Mouse (Mus musculus) MEL (cell line): ENCODE data around the gene Trpv4. TPM values are rescaled to one million over a fixed set of nuclear protein-coding genes. Genes with fewer than 3 reads are reported as not detected.

Experiments
- DNase-seq: peaks from one replicate; pipeline ENCODE4 v3.0.0; 2011; ENCODE audit warnings: low read depth, low spot score
- H3K27ac ChIP-seq: 2 replicates; pipeline ENCODE4 v1.5.1; 2012; ENCODE audit warnings: low read depth, mild to moderate bottlenecking, control low read depth, low read length, moderate library complexity; ENCODE audit not compliant: control insufficient read depth
- H3K27me3 ChIP-seq, 2 experiments: fragments of 150-350 bp in 1 of 2; sonication (generic) in 1 of 2; 2 replicates each; pipeline ENCODE4 v1.6.1; 2012; ENCODE audit warnings: low read length in 2 of 2, mild to moderate bottlenecking in 2 of 2, improper control_type of control experiment in 1 of 2, moderate library complexity in 1 of 2; ENCODE audit not compliant: insufficient read depth in 2 of 2, control insufficient read depth in 1 of 2
- H3K36me3 ChIP-seq, 2 experiments: 2 replicates each; pipeline ENCODE4 v1.6.1; 2012 to 2014; ENCODE audit warnings: low read length in 2 of 2, improper control_type of control experiment in 1 of 2, inconsistent platforms in 1 of 2, mild to moderate bottlenecking in 1 of 2; ENCODE audit not compliant: insufficient read depth in 2 of 2, control insufficient read depth in 1 of 2
- H3K4me1 ChIP-seq, 2 experiments: fragments of 150-350 bp in 1 of 2; sonication (generic) in 1 of 2; 2 replicates each; pipeline ENCODE4 v1.6.1; 2012; ENCODE audit warnings: low read length in 2 of 2, improper control_type of control experiment in 1 of 2, mild to moderate bottlenecking in 1 of 2; ENCODE audit not compliant: insufficient read depth in 2 of 2, control insufficient read depth in 1 of 2
- H3K4me3 ChIP-seq, 2 experiments: fragments of 150-350 bp in 1 of 2; sonication (generic) in 1 of 2; 2 replicates each; pipeline ENCODE4 v1.5.1; 2012; ENCODE audit warnings: low read depth in 2 of 2, low read length in 2 of 2, mild to moderate bottlenecking in 2 of 2, moderate library complexity in 2 of 2, control low read depth in 1 of 2, improper control_type of control experiment in 1 of 2; ENCODE audit not compliant: control insufficient read depth in 1 of 2, insufficient read depth in 1 of 2
- H3K79me2 ChIP-seq: 2 replicates; pipeline ENCODE4 v1.6.1; 2012; ENCODE audit warnings: mild to moderate bottlenecking, low read length, moderate library complexity; ENCODE audit not compliant: control insufficient read depth, poor library complexity, insufficient read depth
- H3K9ac ChIP-seq: 2 replicates; pipeline ENCODE4 v1.6.1; 2012; ENCODE audit warnings: low read depth, mild to moderate bottlenecking, control low read depth, low read length, moderate library complexity; ENCODE audit not compliant: control insufficient read depth, poor library complexity, severe bottlenecking
- H3K9me3 ChIP-seq: fragments of 150-350 bp; sonication (generic); replicated peaks from 2 replicates; pipeline ENCODE4 v1.6.1; 2012; ENCODE audit warnings: mild to moderate bottlenecking, low read length, improper control_type of control experiment, moderate library complexity; ENCODE audit not compliant: insufficient read depth
- CTCF ChIP-seq, 3 experiments: IDR thresholded peaks in 2 of 3; conservative IDR thresholded peaks in 1 of 3; 2 replicates each; pipeline ENCODE4 v1.5.1; 2011 to 2012; ENCODE audit warnings: low read length in 3 of 3, low read depth in 2 of 3, mild to moderate bottlenecking in 2 of 3, improper control_type of control experiment in 1 of 3, inconsistent platforms in 1 of 3, mixed read lengths in 1 of 3, moderate library complexity in 1 of 3; ENCODE audit not compliant: control insufficient read depth in 1 of 3, insufficient read depth in 1 of 3, poor library complexity in 1 of 3, severe bottlenecking in 1 of 3
- EP300 ChIP-seq, 2 experiments: IDR thresholded peaks; 2 replicates each; pipeline ENCODE4 v1.6.1; 2011; ENCODE audit warnings: improper control_type of control experiment in 2 of 2, low read length in 2 of 2, low read depth in 1 of 2, mild to moderate bottlenecking in 1 of 2
- ETS1 ChIP-seq: IDR thresholded peaks from 2 replicates; pipeline ENCODE4 v1.6.1; 2012; ENCODE audit warnings: low read depth, mild to moderate bottlenecking, inconsistent platforms, low read length, improper control_type of control experiment, moderate library complexity
- GATA1 ChIP-seq: IDR thresholded peaks from 2 replicates; pipeline ENCODE4 v1.6.1; 2011; ENCODE audit warnings: low read depth, low read length, improper control_type of control experiment
- HCFC1 ChIP-seq: IDR thresholded peaks from 2 replicates; pipeline ENCODE4 v1.6.1; 2012; ENCODE audit warnings: low read depth, mild to moderate bottlenecking, inconsistent platforms, low read length, improper control_type of control experiment, moderate library complexity
- KAT2A ChIP-seq: conservative IDR thresholded peaks from 2 replicates; pipeline ENCODE4 v1.6.1; 2012; ENCODE audit warnings: low read depth, low read length, improper control_type of control experiment, inconsistent platforms
- MYC ChIP-seq: IDR thresholded peaks from 2 replicates; pipeline ENCODE4 v1.6.1; 2011; ENCODE audit warnings: low read depth, mild to moderate bottlenecking, low read length, improper control_type of control experiment, moderate library complexity
- NELFE ChIP-seq: IDR thresholded peaks from 2 replicates; pipeline ENCODE4 v1.6.1; 2011; ENCODE audit warnings: low read depth, low read length, improper control_type of control experiment
- NRF1 ChIP-seq: IDR thresholded peaks from 2 replicates; pipeline ENCODE4 v1.6.1; 2014; ENCODE audit warnings: low read depth, mild to moderate bottlenecking, inconsistent platforms, low read length, improper control_type of control experiment, moderate library complexity; ENCODE audit not compliant: poor library complexity, insufficient read depth, severe bottlenecking
- POLR2A ChIP-seq, 2 experiments: IDR thresholded peaks; 2 replicates each; pipeline ENCODE4 v1.6.1; 2011 to 2012; ENCODE audit warnings: low read length in 2 of 2, mild to moderate bottlenecking in 2 of 2, control low read depth in 1 of 2, improper control_type of control experiment in 1 of 2, low read depth in 1 of 2, moderate library complexity in 1 of 2; ENCODE audit not compliant: control insufficient read depth in 1 of 2, insufficient read depth in 1 of 2, poor library complexity in 1 of 2
- POLR2AphosphoS2 ChIP-seq: IDR thresholded peaks from 2 replicates; pipeline ENCODE4 v1.6.1; 2011; ENCODE audit warnings: low read length, improper control_type of control experiment
- RAD21 ChIP-seq: IDR thresholded peaks from 2 replicates; pipeline ENCODE4 v1.6.1; 2011; ENCODE audit warnings: mild to moderate bottlenecking, low read depth, low read length, improper control_type of control experiment
- SIN3A ChIP-seq: IDR thresholded peaks from 2 replicates; pipeline ENCODE4 v1.6.1; 2012; ENCODE audit warnings: low read length, improper control_type of control experiment, inconsistent platforms
- SMC3 ChIP-seq: IDR thresholded peaks from 2 replicates; pipeline ENCODE4 v1.6.1; 2011; ENCODE audit warnings: low read depth, low read length, improper control_type of control experiment
- TAL1 ChIP-seq: IDR thresholded peaks from 2 replicates; pipeline ENCODE4 v1.6.1; 2012; ENCODE audit warnings: mild to moderate bottlenecking, inconsistent platforms, low read length, moderate library complexity, mixed read lengths
- TBP ChIP-seq: IDR thresholded peaks from 2 replicates; pipeline ENCODE4 v1.8.0; 2011; ENCODE audit warnings: low read depth, low read length, improper control_type of control experiment
- TCF12 ChIP-seq: IDR thresholded peaks from 2 replicates; pipeline ENCODE4 v1.6.1; 2014; ENCODE audit warnings: low read depth, mild to moderate bottlenecking, inconsistent platforms, low read length, improper control_type of control experiment, moderate library complexity
- ZC3H11A ChIP-seq: IDR thresholded peaks from 2 replicates; pipeline ENCODE4 v1.6.1; 2012; ENCODE audit warnings: low read depth, mild to moderate bottlenecking, inconsistent platforms, low read length, improper control_type of control experiment
- ZNF384 ChIP-seq: IDR thresholded peaks from 2 replicates; pipeline ENCODE4 v1.6.1; 2012; ENCODE audit warnings: low read depth, mild to moderate bottlenecking, inconsistent platforms, low read length, improper control_type of control experiment
- polyA plus RNA-seq, 2 experiments: library from polyadenylated mRNA; stranded (reverse) in 1 of 2; unstranded in 1 of 2; fragments of >175 nt in 1 of 2; fragments of >200 nt in 1 of 2; gene quantifications; 2 replicates each; pipeline versions ENCODE4 v1.2.1 to v1.2.4; 2012; ENCODE audit warnings: low replicate concordance in 2 of 2, low read depth in 1 of 2; ENCODE audit not compliant: insufficient read length in 2 of 2, insufficient read depth in 1 of 2, missing spikeins in 1 of 2
- total RNA-seq: library from RNA; depleted of rRNA; stranded (reverse); fragments of 300-350 nt; gene quantifications from 2 replicates; pipeline ENCODE4 v1.2.3, GENCODE M21; 2012

The Trpv4 gene
- total and polyA plus RNA-seq, 3 experiments: 0.29 TPM; not detected in 2

DNA sequence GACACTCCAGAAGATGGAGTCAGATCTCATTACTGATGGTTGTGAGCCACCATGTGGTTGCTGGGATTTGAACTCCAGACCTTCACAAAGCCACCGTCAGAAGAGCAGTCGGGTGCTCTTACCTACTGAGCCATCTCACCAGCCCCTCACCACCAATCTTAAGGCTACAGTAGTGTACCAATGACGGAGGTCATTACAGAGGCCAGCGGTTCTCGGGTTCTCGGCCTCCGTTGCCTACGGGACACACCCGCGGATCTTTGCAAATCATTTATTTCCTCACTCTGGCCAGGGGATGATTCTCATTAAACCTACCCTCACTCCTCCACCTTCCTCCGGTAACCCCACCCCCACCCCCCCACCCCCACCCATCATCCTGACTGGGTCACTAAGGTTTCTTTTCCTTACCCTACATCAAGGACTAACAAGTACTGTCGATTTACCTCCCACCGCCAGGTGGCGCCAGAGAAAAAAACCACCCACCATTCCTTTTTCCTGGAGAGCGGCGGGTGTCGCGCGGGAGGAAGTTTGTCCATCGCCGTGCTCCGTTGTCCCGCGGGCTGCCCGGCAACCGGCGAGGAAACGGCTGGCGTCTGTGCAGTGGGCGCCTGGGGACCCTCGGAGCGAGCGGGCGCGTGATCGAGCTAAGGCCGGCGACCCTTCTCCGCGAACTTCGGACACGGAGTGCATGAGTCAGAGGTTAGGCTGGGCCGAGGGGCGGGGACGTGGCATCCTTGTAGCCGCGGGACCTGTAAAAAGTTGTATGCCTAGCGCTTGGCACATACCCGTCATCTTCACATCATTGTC, 49.2 kb upstream of the Trpv4 start, which contains the start of gene Tchp (continued):
- TF ChIP-seq NRF1 (no peak), HCFC1 (peak; percentile 90), POLR2AphosphoS2 (0 out of 2 replicates have a peak, but pooled peaks have one; percentile 43), TBP (peak; percentile 36; the same call in 1 of the 2 replicates), SIN3A (peak; percentile 96)

DNA sequence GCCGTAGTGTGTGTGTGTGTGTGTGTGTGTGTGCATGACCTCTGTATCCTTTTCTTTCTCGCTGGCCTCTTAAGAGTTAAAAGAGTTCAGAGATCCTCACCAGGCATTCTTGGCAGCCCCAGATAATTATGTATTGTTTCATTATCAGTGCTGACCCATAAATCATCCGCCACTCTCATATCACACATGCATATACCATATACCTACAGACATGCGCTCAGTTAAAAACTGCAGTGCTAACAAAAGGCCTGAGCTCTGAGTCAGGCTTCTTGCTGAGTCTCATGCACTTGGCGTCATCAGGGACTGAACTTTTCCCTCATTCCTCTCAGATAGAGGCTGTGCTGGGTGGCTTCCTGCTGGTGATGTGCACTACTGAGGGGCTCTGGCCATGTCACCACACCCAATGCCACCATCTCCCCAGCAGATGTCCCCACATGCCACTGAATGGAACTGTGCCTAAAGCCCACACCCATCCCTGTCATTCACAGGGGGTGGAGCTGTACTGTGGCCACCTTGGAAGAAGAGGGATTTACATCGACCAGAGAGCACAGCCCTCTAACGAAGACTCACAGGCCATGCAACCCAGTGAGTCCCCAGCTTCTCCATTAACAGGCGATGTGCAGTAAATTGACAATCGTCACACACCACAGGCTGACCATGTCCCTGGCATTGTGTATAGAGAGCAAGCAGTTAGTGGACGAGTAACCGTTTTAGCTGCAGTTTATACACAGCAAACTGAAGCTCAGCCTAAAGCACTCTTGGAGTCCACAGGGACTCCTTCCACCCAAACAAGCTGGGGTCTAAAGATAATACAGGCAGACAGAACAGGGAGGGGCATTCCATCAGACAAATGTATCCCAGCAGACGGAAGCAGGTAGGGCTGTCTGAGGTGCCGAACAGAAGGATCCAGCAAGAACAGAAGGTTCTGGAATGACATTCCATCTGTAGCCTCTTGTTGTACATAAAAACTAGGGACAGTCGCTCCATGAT, 44.5 kb upstream of the Trpv4 start:
- H3K9me3 ChIP-seq: no peaks in the 10 kb centered on the region
- no peak overlapping the region for H3K9ac ChIP-seq
- H3K4me3 ChIP-seq: no peak overlapping the region
- TF ChIP-seq RAD21: peak; percentile 87
- no peak for TF ChIP-seq EP300 (IDR thresholded peaks at IDR 0.05; ENCODE audit: low read depth in 1 of 2, low read length in 2 of 2)
- 0 out of 2 replicates have a peak, but pooled peaks have one; percentile 27 for TF ChIP-seq MYC
- TF ChIP-seq POLR2A (IDR thresholded peaks at IDR 0.05; ENCODE audit: control insufficient read depth in 1 of 2, insufficient read depth in 1 of 2, low read depth in 1 of 2, low read length in 2 of 2, poor library complexity in 1 of 2): no peak
- TF ChIP-seq TCF12: peak; percentile 11; the same call in 1 of the 2 replicates
- no peak for TF ChIP-seq KAT2A
- peak; percentile 54 for TF ChIP-seq SIN3A
- TF ChIP-seq ETS1: peak; percentile 34; the same call in 1 of the 2 replicates
- peak; percentile 76 for TF ChIP-seq SMC3
- no peak for TF ChIP-seq NELFE
- TF ChIP-seq ZC3H11A: peak; percentile 55
- TF ChIP-seq GATA1: peak; percentile 46; the same call in 1 of the 2 replicates
- TF ChIP-seq ZNF384: no peak
- peak; percentile 59 to 85 (median 75) for TF ChIP-seq CTCF (IDR thresholded peaks at IDR 0.05 in 2 of 3, conservative IDR thresholded peaks at IDR 0.05 in 1 of 3; ENCODE audit: control insufficient read depth in 1 of 3, insufficient read depth in 1 of 3, low read depth in 2 of 3, low read length in 3 of 3, poor library complexity in 1 of 3, severe bottlenecking in 1 of 3)
- TF ChIP-seq TAL1: peak; percentile 51
- peaks cover 0 to 11% of the 10 kb centered on the region in 2 experiments; a peak in 2 of 4 replicates for H3K4me1 ChIP-seq
- peaks cover 0 to 3% of the 10 kb centered on the region in 2 experiments; a peak in 2 of 4 replicates for H3K36me3 ChIP-seq
- DNase-seq: peak; percentile 76
- H3K27ac ChIP-seq: no peak overlapping the region
- peaks cover under 1% of the 10 kb centered on the region; the same call in 1 of the 2 replicates for H3K79me2 ChIP-seq
- no peaks in the 10 kb centered on the region for H3K27me3 ChIP-seq
